Mouse (Mus musculus): ENCODE data around the gene Foxp2. TPM values are rescaled to one million over a fixed set of nuclear protein-coding genes. Genes with fewer than 3 reads are reported as not detected.

The Foxp2 gene
- polyA plus RNA-seq, 1 experiment from 2014 or later, result 30.9 TPM

DNA sequence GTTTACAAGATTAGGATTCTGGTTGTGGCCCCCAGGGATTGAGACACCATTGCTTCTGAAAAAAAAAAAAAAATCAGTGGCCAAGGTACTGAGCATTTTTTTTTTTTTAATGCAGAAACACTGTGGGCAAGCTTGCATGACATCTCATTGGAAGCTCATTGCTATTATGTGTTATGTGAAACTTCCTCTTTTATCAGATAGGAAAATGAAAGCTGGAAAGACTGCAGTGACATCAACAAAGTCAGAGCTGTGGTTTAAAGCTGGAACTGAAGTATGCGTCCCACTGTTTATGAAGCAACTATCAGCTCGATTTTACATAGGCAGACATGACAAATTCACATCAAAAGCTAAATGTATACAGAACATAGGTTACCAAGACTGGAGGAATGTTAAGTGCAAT, 562.2 kb downstream of the Foxp2 start:
- ATAC-seq (ENCODE audit: insufficient read depth, low FRiP score, low TSS enrichment) (no peak), DNase-seq (ENCODE audit: low spot score) (no peak)
- Histone ChIP-seq H3K9me3 (ENCODE audit: control insufficient read depth, low read length) (no peaks in the 10 kb centered on the region), H3K9ac (ENCODE audit: low read length) (no peak overlapping the region), H3K27me3 (ENCODE audit: control insufficient read depth, insufficient read depth, low read length) (no peaks in the 10 kb centered on the region), H3K4me2 (ENCODE audit: low read depth) (no peak overlapping the region), H3K4me3 (ENCODE audit: low read depth, low read length) (no peak overlapping the region), H3K4me1 (ENCODE audit: control insufficient read depth, insufficient read depth, low read length) (no peaks in the 10 kb centered on the region), H3K36me3 (ENCODE audit: control insufficient read depth, insufficient read depth, low read length) (no peaks in the 10 kb centered on the region), H3K27ac (ENCODE audit: low read depth, low read length) (no peak overlapping the region)
- 89% methylated on average over 2 of the region's 2 CpGs for WGBS

- 87% methylated on average over 3 of the region's 3 CpGs for WGBS
- Histone ChIP-seq H3K4me2 (ENCODE audit: low read depth) (no peak overlapping the region), H3K9ac (ENCODE audit: low read length) (no peak overlapping the region), H3K4me1 (ENCODE audit: control insufficient read depth, insufficient read depth, low read length) (no peaks in the 10 kb centered on the region), H3K36me3 (ENCODE audit: control insufficient read depth, insufficient read depth, low read length) (no peaks in the 10 kb centered on the region), H3K27me3 (ENCODE audit: control insufficient read depth, insufficient read depth, low read length) (no peaks in the 10 kb centered on the region), H3K9me3 (ENCODE audit: control insufficient read depth, low read length) (no peaks in the 10 kb centered on the region), H3K27ac (ENCODE audit: low read depth, low read length) (no peak overlapping the region), H3K4me3 (ENCODE audit: low read depth, low read length) (no peak overlapping the region)
- DNase-seq (ENCODE audit: low spot score) (no peak), ATAC-seq (ENCODE audit: insufficient read depth, low FRiP score, low TSS enrichment) (no peak)
These were observed 564.3 kb downstream of the Foxp2 start for GRCm38 (mm10) chr6:15465471-15465870.

- WGBS, result 55% methylated on average over 1 of the region's 1 CpGs
- H3K4me2 ChIP-seq (ENCODE audit: low read depth), result no peak overlapping the region
- ATAC-seq (ENCODE audit: insufficient read depth, low FRiP score, low TSS enrichment) (no peak), DNase-seq (ENCODE audit: low spot score) (no peak)
- no peak overlapping the region for H3K27ac ChIP-seq (ENCODE audit: low read depth, low read length)
- no peak overlapping the region for H3K9ac ChIP-seq (ENCODE audit: low read length)
- H3K27me3 ChIP-seq (ENCODE audit: control insufficient read depth, insufficient read depth, low read length), result no peaks in the 10 kb centered on the region
- no peaks in the 10 kb centered on the region for H3K9me3 ChIP-seq (ENCODE audit: control insufficient read depth, low read length)
- H3K36me3 ChIP-seq (ENCODE audit: control insufficient read depth, insufficient read depth, low read length), result no peaks in the 10 kb centered on the region
- H3K4me1 ChIP-seq (ENCODE audit: control insufficient read depth, insufficient read depth, low read length), result no peaks in the 10 kb centered on the region
- no peak overlapping the region for H3K4me3 ChIP-seq (ENCODE audit: low read depth, low read length)
These were observed 565.5 kb downstream of the Foxp2 start for GRCm38 (mm10) chr6:15466634-15467033.

GRCm38 (mm10) chr6:15486909-15487308, 585.8 kb downstream of the Foxp2 start:
- H3K27ac ChIP-seq (ENCODE audit: low read depth, low read length), result no peak overlapping the region
- no peaks in the 10 kb centered on the region for H3K4me1 ChIP-seq (ENCODE audit: control insufficient read depth, insufficient read depth, low read length)
- no peaks in the 10 kb centered on the region for H3K27me3 ChIP-seq (ENCODE audit: control insufficient read depth, insufficient read depth, low read length)
- no peak overlapping the region for H3K4me2 ChIP-seq (ENCODE audit: low read depth)
- DNase-seq (ENCODE audit: low spot score), result no peak
- no peak overlapping the region for H3K9ac ChIP-seq (ENCODE audit: low read length)
- H3K4me3 ChIP-seq (ENCODE audit: low read depth, low read length), result no peak overlapping the region
- WGBS, result 85% methylated on average over 2 of the region's 2 CpGs
- no peaks in the 10 kb centered on the region for H3K9me3 ChIP-seq (ENCODE audit: control insufficient read depth, low read length)
- ATAC-seq (ENCODE audit: insufficient read depth, low FRiP score, low TSS enrichment), result no peak
- H3K36me3 ChIP-seq (ENCODE audit: control insufficient read depth, insufficient read depth, low read length), result no peaks in the 10 kb centered on the region

Small RNA genes within 50 kb of the gene (microRNA-seq; reads per million reads assigned to microRNA genes)
- not detected for gene Gm25470

Other genes with a start within 250 kb of the Foxp2 start
- gene Ppp1r3a, start 146.1 kb upstream of the Foxp2 start, polyA plus RNA-seq (2014; fragmentation: Nextera tagmentation; extraction: Ambion mirVana), result 0.07 and 0.08 TPM in 2 replicates